8 mouse cellular contexts compared by ENCODE assay signal in the genomic region with DNA sequence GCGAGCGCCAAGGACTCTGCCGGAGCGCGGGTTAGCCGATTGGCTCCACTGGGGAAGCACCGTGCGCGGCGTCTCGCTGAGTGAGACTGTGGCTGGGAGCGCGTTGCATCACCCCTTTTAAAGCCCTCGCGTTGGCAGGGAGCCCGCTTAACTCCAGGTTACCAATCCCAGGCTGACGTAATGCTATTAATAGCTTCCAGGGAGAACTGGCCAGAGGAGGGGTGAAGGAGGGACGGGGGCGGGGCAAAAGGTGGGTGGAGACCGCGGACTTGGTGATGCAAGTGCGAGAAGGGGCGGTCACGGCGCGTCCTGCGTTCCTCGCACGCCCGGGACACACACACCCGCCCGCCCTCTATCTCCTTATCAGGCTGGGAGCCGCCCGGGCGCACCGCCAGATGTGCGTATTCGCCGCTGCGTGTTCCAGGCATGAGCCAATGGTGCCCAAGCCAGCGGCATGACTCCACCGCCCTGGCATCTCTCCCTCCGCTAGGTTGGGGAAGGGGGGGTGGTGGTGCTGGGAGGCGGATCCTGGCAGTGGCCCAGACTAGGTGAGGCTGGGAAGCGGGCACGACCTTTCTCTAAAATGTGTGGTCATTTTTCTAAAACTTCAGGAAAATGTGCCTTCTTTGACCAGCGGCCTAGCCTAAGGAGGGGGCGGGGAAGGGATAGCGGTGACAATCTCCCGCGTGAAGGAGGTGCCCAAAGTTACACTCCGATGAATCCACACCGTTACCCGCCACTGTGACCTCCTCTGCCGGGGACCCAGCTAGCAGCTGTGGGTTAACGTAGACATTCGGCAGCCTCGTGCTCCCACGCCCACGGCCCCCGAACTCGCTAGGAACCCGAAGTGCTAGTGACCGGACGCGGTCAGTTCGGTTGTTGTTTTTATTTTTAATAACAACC. TPM values are rescaled to one million over a fixed set of nuclear protein-coding genes. Genes with fewer than 3 reads are reported as not detected.
DNase-seq lines count a peak whose midpoint lies in the region; ATAC-seq and TF ChIP-seq lines count a peak whose summit lies in the region.

No protein-coding gene starts in this region.

- ATAC-seq in hindbrain, embryonic 11.5 days (ENCODE audit: low FRiP score), result peak; percentile 81
- peak; percentile 95 for ATAC-seq in lung, postnatal 0 days

- peak; percentile 90 for TF ChIP-seq EP300 in lung, postnatal 0 days (IDR thresholded peaks at IDR 0.05)

- peaks cover 66% of the 10 kb centered on the region for H3K27me3 ChIP-seq in hindbrain, embryonic 11.5 days (ENCODE audit: control insufficient read depth, insufficient read depth, low read length)
- no peaks in the 10 kb centered on the region; the same call in 1 of the 2 replicates for H3K27me3 ChIP-seq in lung, postnatal 0 days (replicated peaks; ENCODE audit: insufficient read depth, low read length)

- H3K9me3 ChIP-seq in hindbrain, embryonic 11.5 days (ENCODE audit: control insufficient read depth, low read length), result no peaks in the 10 kb centered on the region
- no peaks in the 10 kb centered on the region for H3K9me3 ChIP-seq in lung, postnatal 0 days (ENCODE audit: low read length)

- no peaks in the 10 kb centered on the region for H3K36me3 ChIP-seq in hindbrain, embryonic 11.5 days (ENCODE audit: control insufficient read depth, insufficient read depth, low read length)
- no peaks in the 10 kb centered on the region for H3K36me3 ChIP-seq in lung, postnatal 0 days (ENCODE audit: insufficient read depth, low read length)

- H3K4me1 ChIP-seq in hindbrain, embryonic 11.5 days (replicated peaks; ENCODE audit: control insufficient read depth, insufficient read depth, low read length), result peaks cover 17% of the 10 kb centered on the region
- peaks cover 19% of the 10 kb centered on the region for H3K4me1 ChIP-seq in lung, postnatal 0 days (ENCODE audit: insufficient read depth, low read depth, low read length)

- H3K9ac ChIP-seq in hindbrain, embryonic 11.5 days (ENCODE audit: low read depth, low read length), result peak overlapping the region; percentile 25; the same call in 1 of the 2 replicates
- H3K9ac ChIP-seq in lung, postnatal 0 days (replicated peaks; ENCODE audit: low read depth), result peak overlapping the region; percentile 78

- H3K4me3 ChIP-seq in hindbrain, embryonic 11.5 days (ENCODE audit: low read depth, low read length), result peak overlapping the region; percentile 45
- H3K4me3 ChIP-seq in lung, postnatal 0 days (ENCODE audit: low read depth, low read length), result peak overlapping the region; percentile 64

- H3K4me2 ChIP-seq in hindbrain, embryonic 11.5 days (replicated peaks; ENCODE audit: low read depth, low read length), result peak overlapping the region; percentile 94
- H3K4me2 ChIP-seq in lung, postnatal 0 days (replicated peaks; ENCODE audit: low read depth, low read length), result peak overlapping the region; percentile 70

- TF ChIP-seq CTCF in lung, postnatal 0 days (IDR thresholded peaks at IDR 0.05), result 0 out of 2 replicates have a peak, but pooled peaks have one; percentile 14

- DNase-seq in R1 (ENCODE audit: low read depth, low spot score), result peak; percentile 94
- peak; percentile 88 to 89 for DNase-seq in cerebellum, postnatal 14 days
- peak; percentile 76 to 80 for DNase-seq in frontal cortex, postnatal 10 days (ENCODE audit: low spot score in 2 of 2)
- DNase-seq in hindbrain, embryonic 11.5 days (ENCODE audit: low spot score), result peak; percentile 76
- DNase-seq in layer of hippocampus, postnatal 10 days (ENCODE audit: low spot score in 2 of 2), result peak; percentile 74 to 78
- DNase-seq in lung, postnatal 0 days (ENCODE audit: low spot score), result peak; percentile 99
- peak; percentile 94 for DNase-seq in ovary, postnatal 10 days (ENCODE audit: low spot score)
- peak; percentile 11 for DNase-seq in thymus, postnatal 0 days (ENCODE audit: low spot score)

- under 1% methylated on average over 58 of the region's 67 CpGs for WGBS in hindbrain, embryonic 11.5 days
- WGBS in lung, postnatal 0 days, result 1% methylated on average over 67 of the region's 67 CpGs

- H3K27ac ChIP-seq in hindbrain, embryonic 11.5 days (ENCODE audit: low read depth, low read length), result no peak overlapping the region
- H3K27ac ChIP-seq in lung, postnatal 0 days (ENCODE audit: low read length), result peak overlapping the region; percentile 93

RNA-seq across cellular contexts. Expression of a gene that starts 18.8 kb away (rescaled TPM):
- not detected in 2 replicates for polyA plus RNA-seq in hindbrain, embryonic 11.5 days (2014; fragmentation: Nextera tagmentation; extraction: Ambion mirVana)
- total RNA-seq in layer of hippocampus, postnatal 10 days (2021), result not detected
- not detected in 2 replicates for polyA plus RNA-seq in lung, postnatal 0 days (2015; fragmentation: Nextera tagmentation; extraction: Ambion mirVana)
- polyA plus RNA-seq in thymus, postnatal 0 days (2015; fragmentation: Nextera tagmentation; extraction: Ambion mirVana), result not detected in 2 replicates

RNA-seq across cellular contexts. Expression of a gene that starts 34.4 kb away (rescaled TPM):
- 1.4 and 1.5 TPM in 2 replicates for polyA plus RNA-seq in hindbrain, embryonic 11.5 days (2014; fragmentation: Nextera tagmentation; extraction: Ambion mirVana)
- under 1 TPM; 0.27 to 0.73 TPM for total RNA-seq in layer of hippocampus, postnatal 10 days (2021)
- 8.2 and 8.3 TPM in 2 replicates for polyA plus RNA-seq in lung, postnatal 0 days (2015; fragmentation: Nextera tagmentation; extraction: Ambion mirVana)
- 1.4 and 2.1 TPM in 2 replicates for polyA plus RNA-seq in thymus, postnatal 0 days (2015; fragmentation: Nextera tagmentation; extraction: Ambion mirVana)

Comparison
In these comparisons a context has a peak if more than half of its experiments do, and no peak if none do; other contexts are left out.
1. DNase-seq: peak in every context shown above with its lines; median percentile 99 in lung, postnatal 0 days; 94 in R1; 94 in ovary, postnatal 10 days; 88 in cerebellum, postnatal 14 days; 78 in frontal cortex, postnatal 10 days; 76 in hindbrain, embryonic 11.5 days; 76 in layer of hippocampus, postnatal 10 days; 11 in thymus, postnatal 0 days.